Mouse (Mus musculus): ENCODE measurements around the gene Nsmce4a.

- TF ChIP-seq CTCF (IDR thresholded peaks at IDR 0.05; ENCODE audit: borderline replicate concordance, control insufficient read depth, extremely low read depth, insufficient read depth, low read length, poor library complexity) (no peak), POLR2A (IDR thresholded peaks at IDR 0.05; ENCODE audit: control insufficient read depth, extremely low read depth, insufficient read depth, low read length, poor library complexity) (no peak)
Measured at GRCm38 (mm10) chr7:130568783-130569436, 4.0 kb downstream of the Nsmce4a start.
